Mouse (Mus musculus): Measurements from ENCODE around the gene Vwa1.
"Not testable (repeated sequence)": the region's sequence is repeated elsewhere in the genome, so short reads cannot be mapped to it uniquely, and the experiment has no call there.

Vwa1 gene
- long read RNA-seq, experiment 1, transcript Vwa1-201 (4 exons, 3,623 nt), result major isoform, 6 of 8 reads
- long read RNA-seq, experiment 1, partial matches to known transcripts, result 1 of 8 reads
- long read RNA-seq, experiment 1, other reads (novel, unspliced or antisense), result 1 of 8 reads
- long read RNA-seq, experiment 2, transcript Vwa1-201 (4 exons, 3,623 nt), result major isoform, 5 of 7 reads
- long read RNA-seq, experiment 2, partial matches to known transcripts, result 1 of 7 reads
- long read RNA-seq, experiment 2, other reads (novel, unspliced or antisense), result 1 of 7 reads

DNA sequence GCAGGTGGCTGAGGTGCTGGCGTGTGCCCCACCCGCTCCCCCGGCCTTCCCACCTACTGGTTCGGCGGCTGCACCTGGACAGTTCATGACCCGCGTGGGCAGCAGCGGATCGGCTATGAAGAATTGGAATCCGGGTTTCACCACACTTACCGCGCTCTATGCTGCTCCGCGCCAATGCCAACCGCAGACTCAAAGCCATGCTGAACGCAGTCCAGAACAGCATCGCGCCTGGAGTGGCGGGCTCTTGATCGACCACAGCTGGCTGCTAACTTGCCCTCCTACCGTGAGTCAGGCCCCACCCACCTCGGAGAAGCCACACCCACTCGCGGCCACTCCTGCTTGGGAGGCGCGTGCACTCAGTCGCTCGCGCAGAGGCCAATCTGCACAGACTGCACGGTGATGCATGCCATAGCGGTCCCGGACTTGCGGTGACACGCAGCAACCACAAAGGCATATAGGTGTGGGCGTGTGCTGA lies at the start of gene Vwa1:
Vwa1 (minus strand) TSS at position 419 of the 475 bp plus-strand sequence.
- intact Hi-C loops (cut with DNase I), result no loop called here

DNA sequence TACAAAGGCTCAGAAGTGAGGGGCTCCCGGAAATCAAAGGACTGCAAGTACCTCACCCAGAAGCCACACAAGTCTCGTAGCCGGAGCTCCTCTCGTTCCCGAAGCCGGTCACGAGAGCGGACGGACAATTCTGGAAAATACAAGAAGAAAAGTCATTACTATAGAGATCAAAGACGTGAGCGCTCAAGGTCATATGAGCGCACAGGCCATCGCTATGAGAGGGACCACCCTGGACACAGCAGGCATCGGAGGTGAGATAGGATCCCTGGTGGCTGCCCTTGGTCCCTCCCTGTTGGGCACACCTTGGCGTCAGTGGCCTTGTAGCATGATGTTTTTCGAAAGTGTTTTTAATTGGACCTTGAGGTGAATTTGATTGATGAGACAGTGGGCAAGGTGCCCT lies 48.9 kb upstream of the Vwa1 start:
- intact Hi-C loops (cut with DNase I), result no loop called here

DNA sequence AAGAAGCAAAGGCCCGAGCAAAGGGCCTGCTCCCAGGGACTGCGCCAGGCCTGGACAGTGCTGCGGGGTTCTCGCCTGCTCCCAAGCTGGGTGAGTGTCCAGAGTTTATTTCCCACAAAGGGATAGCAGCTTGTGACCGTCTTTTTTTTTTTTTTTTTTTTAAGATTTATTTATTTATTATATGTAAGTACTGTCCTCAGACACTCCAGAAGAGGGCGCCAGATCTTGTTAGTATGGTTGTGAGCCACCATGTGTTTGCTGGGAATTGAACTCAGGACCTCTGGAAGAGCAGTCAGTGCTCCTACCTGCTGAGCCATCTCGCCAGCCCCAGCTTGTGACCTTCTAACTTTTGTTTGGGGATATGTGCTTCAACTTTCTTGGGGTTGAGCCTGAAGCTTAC lies 46.5 kb upstream of the Vwa1 start:
- intact Hi-C loops (cut with DNase I), result no loop called here

- intact Hi-C loops (cut with DNase I), result no loop called here
These were observed 43.0 kb upstream of the Vwa1 start for GRCm38 (mm10) chr4:155817533-155817932.

GRCm38 (mm10) chr4:155812665-155813181 lies 38.2 kb upstream of the Vwa1 start:
- intact Hi-C loops (cut with DNase I), result no loop called here

DNA sequence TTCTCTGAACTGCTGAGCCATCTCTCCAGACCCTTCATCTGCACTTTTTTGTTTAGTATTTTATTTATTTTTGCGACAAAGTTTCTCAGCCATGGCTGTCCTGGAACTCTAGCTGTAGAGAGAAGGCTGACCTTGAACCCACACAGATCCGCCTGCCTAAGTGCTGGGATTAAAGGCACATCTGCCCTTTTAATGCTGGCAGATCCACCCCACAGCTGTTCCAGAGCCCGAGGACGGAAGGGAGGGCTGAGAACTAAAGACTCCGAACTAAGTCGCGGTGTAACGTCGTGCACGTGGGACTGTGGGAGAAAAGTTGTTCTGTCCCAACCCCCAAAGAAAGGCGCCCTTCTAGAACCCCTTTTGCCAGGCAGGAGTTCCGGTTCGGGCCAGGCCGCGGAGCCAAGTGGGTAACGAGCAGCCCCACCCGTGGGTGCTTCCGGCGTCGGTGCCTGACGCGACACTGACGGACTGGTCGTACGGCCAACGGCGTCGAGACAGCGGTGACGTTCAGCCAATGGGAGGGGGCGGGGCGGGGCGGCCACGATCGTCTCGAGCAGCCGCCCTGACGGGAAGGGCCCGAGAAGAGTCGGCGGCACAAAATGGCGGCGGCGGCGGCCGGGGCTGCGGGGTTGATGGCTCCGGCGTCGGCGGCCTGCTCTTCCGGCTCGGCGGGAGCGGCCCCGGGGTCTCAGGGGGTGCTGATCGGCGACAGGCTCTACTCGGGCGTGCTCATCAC lies 37.6 kb upstream of the Vwa1 start, which contains the start of gene Ccnl2:
Ccnl2 (plus strand) TSS at position 561 of the 736 bp plus-strand sequence.
- intact Hi-C loops (cut with DNase I), result no loop called here

DNA sequence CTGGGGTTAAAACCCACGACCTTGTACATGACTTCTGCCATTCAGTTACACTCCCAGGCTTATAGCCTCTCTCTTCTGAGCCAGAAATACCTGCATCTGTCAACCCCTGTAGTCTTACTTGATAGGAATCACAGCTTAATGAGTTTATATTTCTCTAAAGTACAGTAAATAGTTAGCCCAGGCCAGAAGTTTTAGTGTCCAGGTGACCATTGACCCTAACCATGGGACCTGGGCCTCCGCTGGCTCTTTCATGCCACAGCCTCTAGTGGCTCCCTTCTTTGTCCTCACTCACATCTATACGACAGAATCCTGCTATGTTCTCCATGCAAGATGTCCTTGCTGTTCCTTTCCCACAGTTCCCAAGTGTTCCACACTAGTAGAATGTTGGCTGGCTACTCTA lies 33.3 kb upstream of the Vwa1 start:
- intact Hi-C loops (cut with DNase I), result no loop called here

DNA sequence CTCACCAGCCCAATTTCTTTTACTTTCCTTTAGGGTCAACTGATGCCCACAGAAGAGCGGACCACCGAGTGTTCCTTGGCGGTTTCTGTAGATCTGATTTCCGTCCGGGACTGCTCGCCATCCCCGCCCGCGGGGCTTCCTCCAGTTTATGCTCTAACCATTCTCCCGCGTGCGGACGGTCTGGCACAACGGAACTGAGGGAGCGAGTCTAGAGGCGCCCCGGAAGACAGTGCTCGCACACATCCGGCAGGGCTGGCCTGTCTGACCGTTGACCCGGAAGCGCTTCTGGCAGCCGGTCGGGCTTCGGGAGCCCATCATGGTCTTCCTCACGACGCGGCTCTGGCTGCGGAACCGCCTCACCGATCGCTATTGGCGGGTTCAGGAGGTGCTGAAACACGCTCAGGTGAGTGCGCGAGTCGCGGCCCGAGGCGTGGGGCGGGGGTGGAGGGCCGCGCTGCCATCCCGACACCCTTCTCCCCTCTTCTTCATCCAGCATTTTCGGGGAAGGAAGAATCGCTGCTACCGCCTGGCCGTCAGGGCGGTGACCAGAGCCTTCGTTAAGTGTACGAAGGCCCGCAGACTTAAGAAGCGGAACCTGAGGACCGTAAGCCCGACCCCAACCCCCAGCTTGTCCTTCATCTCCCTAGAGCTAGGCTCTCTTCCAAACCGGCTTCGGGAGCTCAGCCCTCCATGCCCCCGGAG lies 29.0 kb upstream of the Vwa1 start:
- intact Hi-C loops (cut with DNase I), result no loop called here

GRCm38 (mm10) chr4:155802741-155803339 lies 28.3 kb upstream of the Vwa1 start, which contains the start of gene Mrpl20:
TSS of gene Mrpl20 (plus strand) at chr4:155802878.
- intact Hi-C loops (cut with DNase I), result no loop called here

DNA sequence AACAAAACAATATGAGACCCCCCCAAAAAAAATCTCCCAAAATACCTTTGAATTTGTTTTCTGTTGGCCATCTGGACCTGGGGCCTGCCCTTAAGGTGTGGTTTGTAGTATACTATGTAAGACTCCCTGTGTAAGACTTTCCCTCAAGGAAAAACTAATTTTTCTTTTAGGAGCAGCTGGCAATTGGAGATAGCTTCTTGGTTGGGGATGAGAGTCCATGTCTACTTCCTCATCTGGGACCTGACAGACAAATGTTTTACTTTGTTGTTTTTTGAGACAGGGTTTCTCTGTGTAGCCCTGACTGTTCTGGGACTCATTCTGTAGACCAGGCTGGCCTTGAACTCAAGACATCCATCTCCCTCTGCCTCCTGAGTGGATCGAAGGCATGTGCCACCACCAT lies 27.6 kb upstream of the Vwa1 start:
- intact Hi-C loops (cut with DNase I), result no loop called here

DNA sequence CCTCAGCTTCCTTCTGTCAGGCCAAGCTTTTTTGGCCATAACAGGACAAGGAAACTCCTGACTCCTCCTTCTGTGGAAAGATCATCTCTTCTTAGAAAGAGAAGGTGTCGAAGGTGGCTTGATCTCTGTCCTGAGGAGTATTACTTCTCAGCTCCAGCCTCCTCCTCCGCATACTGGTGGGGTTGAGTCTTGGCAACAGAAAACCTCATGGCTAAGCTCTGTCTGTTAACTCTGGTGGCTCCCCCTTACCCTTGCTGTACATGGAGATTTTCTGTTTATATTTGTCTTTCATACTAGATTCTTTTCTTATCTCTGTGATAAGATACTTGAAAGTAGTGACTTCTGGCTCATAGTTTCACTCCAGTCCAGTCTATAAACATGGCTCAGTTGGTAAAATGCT lies 19.2 kb upstream of the Vwa1 start:
- intact Hi-C loops (cut with DNase I), result no loop called here

DNA sequence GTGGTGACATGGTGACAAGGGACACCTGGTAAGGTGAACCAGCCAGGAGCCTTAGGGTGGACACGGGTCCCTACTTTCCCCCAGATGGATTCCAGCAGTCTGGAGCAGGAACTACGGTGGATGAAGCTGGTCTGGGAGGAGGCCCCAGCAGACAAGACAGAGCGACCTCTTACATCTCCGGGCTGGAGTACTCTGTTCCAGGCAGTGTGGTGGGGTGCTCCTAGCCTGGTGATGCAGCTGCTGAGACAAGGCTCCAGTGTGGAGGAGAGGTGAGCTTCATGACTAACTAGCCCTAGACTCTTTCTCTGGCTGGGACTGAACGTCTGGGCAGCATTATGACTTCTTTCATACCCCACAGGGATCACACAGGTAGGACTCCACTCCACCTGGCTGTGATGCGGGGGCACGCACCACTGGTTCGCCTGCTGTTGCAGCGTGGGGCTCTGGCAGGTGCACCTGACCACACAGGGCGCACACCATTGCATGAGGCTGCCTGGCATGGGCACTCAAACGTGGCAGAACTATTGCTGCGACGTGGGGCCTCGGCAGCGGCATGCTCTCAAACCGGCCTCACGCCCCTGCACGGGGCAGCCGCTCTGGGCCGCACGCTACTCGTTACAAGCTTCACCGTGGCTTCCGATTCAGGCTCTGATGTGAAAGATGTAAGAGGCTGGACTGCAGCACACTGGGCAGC lies 16.9 kb upstream of the Vwa1 start:
- intact Hi-C loops (cut with DNase I), result no loop called here

DNA sequence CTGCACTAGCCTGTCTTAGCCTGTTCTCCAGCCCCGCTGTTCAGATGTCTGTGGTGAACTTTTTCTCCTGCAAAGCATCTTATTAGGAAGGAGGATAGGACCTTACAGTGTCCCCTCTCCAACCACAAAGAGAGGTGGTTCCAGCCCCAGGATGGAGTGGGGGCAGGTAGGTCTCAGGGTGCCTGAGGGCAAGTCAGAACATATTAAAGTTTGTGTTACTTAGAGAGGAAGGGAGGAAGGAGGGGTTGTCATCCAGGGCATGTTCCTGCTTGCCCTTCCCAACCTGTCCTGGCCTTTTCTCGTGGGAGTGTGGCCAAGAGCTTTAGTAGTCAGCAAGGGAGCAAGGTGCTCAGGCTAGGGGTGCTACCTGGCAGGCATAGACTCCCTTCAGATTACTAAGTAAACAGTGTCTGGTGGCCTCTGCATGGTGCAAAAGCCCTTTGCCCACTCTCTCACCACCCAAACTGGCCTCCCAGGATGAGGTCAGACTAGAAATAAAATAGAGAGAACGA lies 16.2 kb upstream of the Vwa1 start:
- intact Hi-C loops (cut with DNase I), result no loop called here

- intact Hi-C loops (cut with DNase I), result no loop called here
These were observed 15.6 kb upstream of the Vwa1 start, which contains the start of gene Ankrd65 for GRCm38 (mm10) chr4:155790021-155790489. TSS of gene Ankrd65 (plus strand) at chr4:155790439.

GRCm38 (mm10) chr4:155788833-155789232 lies 14.3 kb upstream of the Vwa1 start:
- intact Hi-C loops (cut with DNase I), result not testable (repeated sequence)

DNA sequence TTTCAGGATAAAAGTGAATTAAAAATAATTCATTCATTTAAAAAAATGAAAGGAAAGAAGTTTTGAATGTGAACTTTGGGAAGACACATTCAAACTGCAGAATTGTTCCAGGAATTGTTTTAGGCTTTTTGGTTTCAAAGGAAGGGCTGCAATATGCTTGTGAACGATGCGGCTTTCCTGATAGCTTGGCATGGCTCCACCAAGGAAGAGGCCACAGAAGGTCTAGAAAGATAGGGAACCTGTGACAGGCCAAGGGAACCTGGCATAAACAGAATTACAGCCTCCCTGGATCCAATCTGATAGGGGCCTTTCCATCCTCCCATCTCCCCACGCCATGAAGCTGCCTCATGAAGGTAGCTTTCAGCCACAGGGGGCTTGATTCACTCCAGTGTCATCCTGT lies 13.8 kb upstream of the Vwa1 start:
- intact Hi-C loops (cut with DNase I), result no loop called here

GRCm38 (mm10) chr4:155785819-155786218 lies 11.3 kb upstream of the Vwa1 start, which contains the start of gene Tmem88b:
TSS of gene Tmem88b (minus strand) at chr4:155785874.
- intact Hi-C loops (cut with DNase I), result no loop called here

GRCm38 (mm10) chr4:155785246-155785645 lies 10.7 kb upstream of the Vwa1 start:
- intact Hi-C loops (cut with DNase I), result no loop called here

DNA sequence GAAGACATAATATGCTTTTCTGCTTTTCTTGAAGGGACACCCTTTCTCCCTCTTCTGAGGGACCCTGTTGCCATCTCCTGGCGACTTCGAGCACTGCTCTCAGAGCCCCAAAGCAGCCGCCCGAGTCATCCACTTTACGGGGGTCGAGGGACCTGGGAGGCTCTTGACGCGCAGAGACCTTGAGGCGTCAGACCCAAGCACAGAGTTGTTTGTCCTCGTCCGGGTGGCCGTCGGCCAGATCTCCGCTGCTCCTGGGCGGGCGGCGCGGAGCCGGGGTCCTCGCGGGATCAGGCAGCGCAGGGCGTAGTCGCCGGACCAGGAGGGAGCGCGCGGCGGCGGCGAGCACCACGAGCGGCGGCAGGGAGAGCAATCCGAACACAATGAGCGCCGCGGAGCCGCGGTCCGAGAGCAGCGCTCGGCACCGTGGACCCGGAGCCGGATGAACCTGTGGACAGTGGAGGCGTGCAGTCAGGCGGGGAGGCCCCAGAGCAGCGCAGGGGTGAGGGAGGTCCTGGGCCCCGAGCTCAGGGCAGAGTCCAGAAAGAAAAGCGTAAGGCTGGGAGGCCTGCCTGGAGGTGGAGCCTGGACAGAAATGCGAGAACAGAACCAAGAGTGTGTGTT lies 9.7 kb upstream of the Vwa1 start:
- intact Hi-C loops (cut with DNase I), result no loop called here

All from adrenal gland (tissue).